Mouse (Mus musculus): ENCODE data around the gene Kcp. TPM values are rescaled to one million over a fixed set of nuclear protein-coding genes. Genes with fewer than 3 reads are reported as not detected.

Kcp gene
- polyA plus RNA-seq, 1 experiment = 0.35 TPM

DNA sequence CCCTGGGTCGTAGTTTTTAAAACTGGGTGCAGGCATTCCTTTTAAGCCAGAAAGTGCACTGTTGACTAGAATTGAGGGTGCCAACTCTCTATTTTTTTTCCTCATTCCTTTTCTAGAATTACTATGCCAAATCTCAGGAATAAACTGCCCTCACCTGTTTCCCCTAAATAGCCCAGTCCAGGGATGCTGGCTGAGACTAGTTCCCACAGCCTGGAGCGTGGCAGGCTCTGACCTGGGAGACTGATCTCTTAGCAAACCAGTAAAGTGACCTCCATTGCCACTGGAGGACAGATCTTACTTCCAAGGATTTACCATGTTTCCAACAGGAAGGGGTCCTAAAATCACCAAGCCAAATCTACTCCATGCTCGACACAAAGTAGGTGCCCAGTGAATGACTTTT lies 38.9 kb downstream of the Kcp start:
- TF ChIP-seq GATA1 (IDR thresholded peaks at IDR 0.05; ENCODE audit: borderline replicate concordance, low read length) = no peak
- H3K4me1 ChIP-seq = peaks cover 18% of the 10 kb centered on the region
- no peaks in the 10 kb centered on the region for H3K9me3 ChIP-seq
- peaks cover 40% of the 10 kb centered on the region for H3K36me3 ChIP-seq (replicated peaks; ENCODE audit: low read length)
- H3K27me3 ChIP-seq (replicated peaks) = peaks cover 5% of the 10 kb centered on the region
- peak overlapping the region; percentile 92 for H3K4me3 ChIP-seq (replicated peaks)

GRCm38 (mm10) chr6:29467583-29468354 lies 40.0 kb downstream of the Kcp start, which contains the start of gene Atp6v1f:
Gene Atp6v1f, plus strand, starts transcription at chr6:29467718.
- Histone ChIP-seq H3K4me3 (replicated peaks) (peak within 1 kb of the TSS; percentile 92), H3K9me3 (no peaks in the 10 kb centered on the region), H3K27me3 (replicated peaks) (peaks cover 9% of the 10 kb centered on the region), H3K36me3 (replicated peaks; ENCODE audit: low read length) (peaks cover 36% of the 10 kb centered on the region), H3K4me1 (peaks cover 14% of the 10 kb centered on the region)
- no peak for TF ChIP-seq GATA1 (IDR thresholded peaks at IDR 0.05; ENCODE audit: borderline replicate concordance, low read length)
- TF ChIP-seq FLI1 (IDR thresholded peaks at IDR 0.05; ENCODE audit: low read length) = no peak

GRCm38 (mm10) chr6:29463388-29463787 lies 44.4 kb downstream of the Kcp start:
- H3K36me3 ChIP-seq (replicated peaks; ENCODE audit: low read length) = no peaks in the 10 kb centered on the region
- H3K27me3 ChIP-seq (replicated peaks) = peaks cover 40% of the 10 kb centered on the region
- H3K4me1 ChIP-seq = peaks cover 6% of the 10 kb centered on the region
- no peak overlapping the region for H3K4me3 ChIP-seq (replicated peaks)
- TF ChIP-seq FLI1 (IDR thresholded peaks at IDR 0.05; ENCODE audit: low read length) (no peak), GATA1 (IDR thresholded peaks at IDR 0.05; ENCODE audit: borderline replicate concordance, low read length) (no peak)
- H3K9me3 ChIP-seq = no peaks in the 10 kb centered on the region

DNA sequence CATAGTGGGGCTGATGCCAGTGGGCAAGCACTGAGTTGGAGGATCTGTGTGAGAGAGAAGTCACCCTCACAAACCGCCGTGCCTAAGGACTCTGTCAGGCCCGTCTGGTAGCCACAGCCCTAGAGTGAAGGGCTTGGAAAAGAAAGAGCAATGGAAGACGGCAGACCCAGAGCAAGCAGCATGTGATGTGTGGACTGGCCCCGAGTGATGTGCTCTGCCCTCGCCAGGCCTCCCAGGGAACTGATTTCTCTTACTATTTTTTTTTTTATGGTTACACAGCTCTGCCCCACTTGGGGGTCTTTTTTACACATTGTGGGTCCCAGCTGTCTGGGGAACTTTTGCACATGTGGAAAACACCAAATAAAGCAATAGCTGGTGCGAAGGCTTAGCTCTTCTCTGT lies 46.2 kb downstream of the Kcp start:
- TF ChIP-seq FLI1 (IDR thresholded peaks at IDR 0.05; ENCODE audit: low read length) (no peak), GATA1 (IDR thresholded peaks at IDR 0.05; ENCODE audit: borderline replicate concordance, low read length) (no peak)
- Histone ChIP-seq H3K4me3 (replicated peaks) (no peak overlapping the region), H3K4me1 (peaks cover 8% of the 10 kb centered on the region), H3K27me3 (replicated peaks) (peaks cover 57% of the 10 kb centered on the region), H3K36me3 (replicated peaks; ENCODE audit: low read length) (no peaks in the 10 kb centered on the region), H3K9me3 (no peaks in the 10 kb centered on the region)

DNA sequence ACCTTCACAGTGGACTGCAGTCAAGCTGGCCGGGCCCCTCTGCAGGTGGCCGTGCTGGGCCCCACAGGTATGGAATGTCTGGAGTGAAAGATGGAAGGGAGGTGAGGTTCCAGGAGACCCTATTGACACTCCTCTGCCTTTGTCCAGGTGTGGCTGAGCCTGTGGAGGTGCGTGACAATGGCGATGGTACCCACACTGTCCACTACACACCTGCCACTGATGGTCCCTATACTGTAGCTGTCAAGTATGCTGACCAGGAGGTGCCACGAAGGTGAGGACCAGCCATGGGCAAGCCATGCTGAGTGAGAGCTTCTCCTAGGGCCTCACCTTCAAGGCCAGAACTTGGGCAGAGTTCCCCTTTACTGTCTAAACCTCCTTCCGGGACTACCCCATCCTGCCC lies 57.1 kb downstream of the Kcp start:
- peaks cover 88% of the 10 kb centered on the region for H3K27me3 ChIP-seq (replicated peaks)
- H3K36me3 ChIP-seq (replicated peaks; ENCODE audit: low read length) = no peaks in the 10 kb centered on the region
- H3K4me1 ChIP-seq = no peaks in the 10 kb centered on the region; the same call in 1 of the 2 replicates
- no peak overlapping the region for H3K4me3 ChIP-seq (replicated peaks)
- peaks cover 4% of the 10 kb centered on the region; the same call in 1 of the 2 replicates for H3K9me3 ChIP-seq
- TF ChIP-seq FLI1 (IDR thresholded peaks at IDR 0.05; ENCODE audit: low read length) (no peak), GATA1 (IDR thresholded peaks at IDR 0.05; ENCODE audit: borderline replicate concordance, low read length) (no peak)

DNA sequence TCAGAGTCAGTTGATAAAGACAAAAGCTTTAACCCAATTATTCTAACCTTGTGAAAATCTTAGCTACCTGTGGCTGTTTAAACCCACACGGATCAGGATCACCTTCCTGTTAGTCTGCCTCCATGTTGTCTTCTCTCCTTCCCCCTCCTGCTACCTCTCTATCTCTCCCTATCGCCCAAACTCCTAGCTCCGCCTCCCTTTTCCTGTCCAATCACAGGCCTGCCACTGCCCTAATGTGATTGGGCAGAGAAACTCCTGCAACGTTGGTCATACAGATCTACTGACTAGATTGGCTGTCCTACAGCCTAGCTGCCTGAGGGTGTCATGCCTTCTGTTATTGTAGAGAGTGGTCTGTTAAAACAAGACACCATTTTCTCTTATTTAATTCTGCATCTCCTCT lies 57.9 kb downstream of the Kcp start:
- Histone ChIP-seq H3K36me3 (replicated peaks; ENCODE audit: low read length) (no peaks in the 10 kb centered on the region), H3K9me3 (peaks cover 4% of the 10 kb centered on the region; the same call in 1 of the 2 replicates), H3K4me3 (replicated peaks) (no peak overlapping the region), H3K27me3 (replicated peaks) (peaks cover 88% of the 10 kb centered on the region), H3K4me1 (no peaks in the 10 kb centered on the region; the same call in 1 of the 2 replicates)
- TF ChIP-seq FLI1 (IDR thresholded peaks at IDR 0.05; ENCODE audit: low read length) (no peak), GATA1 (IDR thresholded peaks at IDR 0.05; ENCODE audit: borderline replicate concordance, low read length) (no peak)

GRCm38 (mm10) chr6:29445354-29445753 lies 62.4 kb downstream of the Kcp start:
- Histone ChIP-seq H3K36me3 (replicated peaks; ENCODE audit: low read length) (no peaks in the 10 kb centered on the region), H3K4me3 (replicated peaks) (no peak overlapping the region), H3K27me3 (replicated peaks) (peaks cover 88% of the 10 kb centered on the region), H3K4me1 (no peaks in the 10 kb centered on the region; the same call in 1 of the 2 replicates), H3K9me3 (peaks cover 4% of the 10 kb centered on the region; the same call in 1 of the 2 replicates)
- TF ChIP-seq FLI1 (IDR thresholded peaks at IDR 0.05; ENCODE audit: low read length) (no peak), GATA1 (IDR thresholded peaks at IDR 0.05; ENCODE audit: borderline replicate concordance, low read length) (no peak)

DNA sequence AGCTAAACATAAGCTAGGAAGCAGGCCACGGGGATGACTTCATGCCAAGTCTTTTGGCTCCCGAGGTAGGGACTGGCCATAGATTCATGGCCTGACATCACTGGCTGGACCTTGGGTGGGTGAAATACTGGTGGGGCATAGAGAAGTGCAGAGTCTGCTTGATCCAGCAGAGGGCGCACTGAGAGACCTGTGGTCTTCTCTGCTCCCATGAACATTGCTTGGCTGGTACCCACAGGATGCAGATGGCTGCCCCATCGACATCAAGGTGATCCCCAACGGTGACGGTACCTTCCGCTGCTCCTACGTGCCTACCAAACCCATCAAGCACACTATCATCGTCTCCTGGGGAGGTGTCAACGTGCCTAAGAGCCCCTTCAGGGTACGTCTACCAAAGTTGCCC lies 63.0 kb downstream of the Kcp start:
- TF ChIP-seq FLI1 (IDR thresholded peaks at IDR 0.05; ENCODE audit: low read length) (no peak), GATA1 (IDR thresholded peaks at IDR 0.05; ENCODE audit: borderline replicate concordance, low read length) (no peak)
- H3K9me3 ChIP-seq = peaks cover 4% of the 10 kb centered on the region; the same call in 1 of the 2 replicates
- no peak overlapping the region for H3K4me3 ChIP-seq (replicated peaks)
- H3K36me3 ChIP-seq (replicated peaks; ENCODE audit: low read length) = no peaks in the 10 kb centered on the region
- H3K4me1 ChIP-seq = no peaks in the 10 kb centered on the region; the same call in 1 of the 2 replicates
- peaks cover 92% of the 10 kb centered on the region for H3K27me3 ChIP-seq (replicated peaks)

DNA sequence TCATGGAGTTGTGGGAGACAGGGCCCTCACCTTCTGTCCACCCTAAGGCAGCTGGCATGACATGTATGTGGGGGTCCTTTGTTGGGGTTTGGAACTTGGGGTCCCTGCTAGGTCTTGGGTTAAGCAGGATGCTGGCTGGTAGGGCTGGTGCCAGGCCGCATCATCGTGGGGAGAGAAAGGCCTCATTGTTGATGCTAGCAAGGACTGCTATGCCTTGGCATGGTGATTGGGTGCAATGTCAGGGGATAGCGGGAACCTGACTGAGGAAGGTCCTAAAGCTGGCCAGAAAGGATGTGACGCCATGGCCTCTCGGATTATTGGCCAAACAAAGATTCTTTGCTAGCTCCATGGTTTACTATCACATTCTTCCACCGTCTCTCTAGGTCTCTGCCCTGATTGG lies 68.0 kb downstream of the Kcp start:
- H3K9me3 ChIP-seq = no peaks in the 10 kb centered on the region
- H3K36me3 ChIP-seq (replicated peaks; ENCODE audit: low read length) = no peaks in the 10 kb centered on the region

GRCm38 (mm10) chr6:29439251-29439650 lies 68.5 kb downstream of the Kcp start:
- H3K27me3 ChIP-seq (replicated peaks) = peaks cover 96% of the 10 kb centered on the region
- H3K9me3 ChIP-seq = no peaks in the 10 kb centered on the region
- H3K4me3 ChIP-seq (replicated peaks) = no peak overlapping the region
- H3K4me1 ChIP-seq = peaks cover 20% of the 10 kb centered on the region
- no peaks in the 10 kb centered on the region for H3K36me3 ChIP-seq (replicated peaks; ENCODE audit: low read length)
- no peak for TF ChIP-seq GATA1 (IDR thresholded peaks at IDR 0.05; ENCODE audit: borderline replicate concordance, low read length)
- no peak for TF ChIP-seq FLI1 (IDR thresholded peaks at IDR 0.05; ENCODE audit: low read length)

More for the DNA sequence above, 68.0 kb downstream of the Kcp start:
- no peak for TF ChIP-seq GATA1 (IDR thresholded peaks at IDR 0.05; ENCODE audit: borderline replicate concordance, low read length)
- no peak for TF ChIP-seq FLI1 (IDR thresholded peaks at IDR 0.05; ENCODE audit: low read length)
- Histone ChIP-seq H3K27me3 (replicated peaks) (peaks cover 93% of the 10 kb centered on the region), H3K4me3 (replicated peaks) (no peak overlapping the region), H3K4me1 (peaks cover 15% of the 10 kb centered on the region)
